ENCODE assay signal across 9 mouse cellular contexts in the genomic region with DNA sequence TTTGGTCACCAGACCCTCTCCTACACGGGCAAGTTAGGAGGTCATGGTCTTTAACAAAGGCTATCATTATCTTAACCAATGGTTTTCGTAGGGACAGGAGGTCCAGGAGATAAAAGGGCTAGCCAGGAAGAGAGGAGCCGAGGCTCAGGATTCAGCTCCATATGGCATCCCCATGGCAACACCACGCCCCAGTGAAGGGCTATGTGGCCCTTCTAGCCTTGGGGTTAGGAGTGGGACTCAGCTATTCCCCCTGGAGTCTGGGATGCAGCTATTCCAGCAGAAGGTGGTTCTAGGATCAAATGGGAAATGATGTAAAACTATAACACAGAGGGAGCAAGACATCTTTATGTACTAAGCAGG.
DNase-seq lines count a peak whose midpoint lies in the region; ATAC-seq and TF ChIP-seq lines count a peak whose summit lies in the region.
"Had no signal": no experiment of that assay in that cellular context is flagged by ENCODE, and none has a peak within 500 bp of the region (broad histone marks: within the 10 kb centered on the region; RNA-seq: fewer than 3 reads in every experiment).

No protein-coding gene starts in this region.

- H3K4me3 ChIP-seq in hindbrain, embryonic 11.5 days (ENCODE audit: low read depth, low read length), result no peak overlapping the region
- no peak overlapping the region for H3K4me3 ChIP-seq in hindbrain, embryonic 10.5 days
- H3K4me3 ChIP-seq in hindbrain, embryonic 14.5 days (replicated peaks; ENCODE audit: low read length), result no peak overlapping the region
- no peak overlapping the region for H3K4me3 ChIP-seq in midbrain, embryonic 13.5 days (replicated peaks)
- no peak overlapping the region for H3K4me3 ChIP-seq in kidney, adult 2 months (ENCODE audit: insufficient read depth, low read depth, low read length)
- H3K4me3 ChIP-seq: stomach, embryonic 15.5 days had no signal

- peak; percentile 36 for ATAC-seq in hindbrain, embryonic 11.5 days (ENCODE audit: low FRiP score)
- peak; percentile 33 for ATAC-seq in erythroid progenitor cell, adult 5-6 weeks (replicated peaks; ENCODE audit: low FRiP score, poor library complexity, severe bottlenecking)
- 0 out of 2 replicates have a peak, but pooled peaks have one; percentile 10 for ATAC-seq in hindbrain, embryonic 14.5 days (ENCODE audit: low FRiP score)
- peak; percentile 63; the same call in 1 of the 2 replicates for ATAC-seq in midbrain, embryonic 13.5 days

- DNase-seq in hindbrain, embryonic 11.5 days (ENCODE audit: low spot score), result no peak
- no peak for DNase-seq in hindbrain, embryonic 10.5 days (ENCODE audit: low spot score)
- DNase-seq in hindbrain, embryonic 14.5 days (ENCODE audit: low spot score), result no peak
- no peak for DNase-seq in heart, postnatal 4 days
- no peak for DNase-seq in kidney, adult 2 months
- no peak for DNase-seq in thymus, postnatal 25 days

- H3K27me3 ChIP-seq in hindbrain, embryonic 11.5 days (ENCODE audit: control insufficient read depth, insufficient read depth, low read length), result no peaks in the 10 kb centered on the region
- 0 out of 2 replicates have a peak, but pooled peaks cover 5% of the 10 kb centered on the region for H3K27me3 ChIP-seq in hindbrain, embryonic 10.5 days (ENCODE audit: insufficient read depth, poor library complexity, severe bottlenecking)
- H3K27me3 ChIP-seq in hindbrain, embryonic 14.5 days (ENCODE audit: control insufficient read depth, insufficient read depth, low read length), result no peaks in the 10 kb centered on the region
- H3K27me3 ChIP-seq in midbrain, embryonic 13.5 days, result peaks cover 11% of the 10 kb centered on the region
- no peaks in the 10 kb centered on the region for H3K27me3 ChIP-seq in kidney, adult 2 months (replicated peaks; ENCODE audit: control insufficient read depth, insufficient read depth, low read length)
- H3K27me3 ChIP-seq: stomach, embryonic 15.5 days had no signal

- H3K9ac ChIP-seq in hindbrain, embryonic 11.5 days (ENCODE audit: low read depth, low read length), result no peak overlapping the region; the same call in 1 of the 2 replicates
- no peak overlapping the region for H3K9ac ChIP-seq in hindbrain, embryonic 14.5 days
- H3K9ac ChIP-seq in midbrain, embryonic 13.5 days (replicated peaks), result no peak overlapping the region
- H3K9ac ChIP-seq: stomach, embryonic 15.5 days had no signal

- H3K9me3 ChIP-seq in hindbrain, embryonic 11.5 days (ENCODE audit: control insufficient read depth, low read length), result no peaks in the 10 kb centered on the region
- peaks cover 11% of the 10 kb centered on the region for H3K9me3 ChIP-seq in hindbrain, embryonic 10.5 days
- 0 out of 2 replicates have a peak, but pooled peaks cover 6% of the 10 kb centered on the region for H3K9me3 ChIP-seq in hindbrain, embryonic 14.5 days (ENCODE audit: control insufficient read depth, low read length)
- H3K9me3 ChIP-seq in midbrain, embryonic 13.5 days, result no peaks in the 10 kb centered on the region
- H3K9me3 ChIP-seq: stomach, embryonic 15.5 days had no signal

- TF ChIP-seq CTCF in kidney, adult 2 months (conservative IDR thresholded peaks at IDR 0.05; ENCODE audit: insufficient read depth, insufficient read length, low read depth, low read length), result no peak

- H3K4me2 ChIP-seq in hindbrain, embryonic 11.5 days (replicated peaks; ENCODE audit: low read depth, low read length), result no peak overlapping the region
- no peak overlapping the region for H3K4me2 ChIP-seq in hindbrain, embryonic 14.5 days (replicated peaks)
- H3K4me2 ChIP-seq in midbrain, embryonic 13.5 days (replicated peaks), result no peak overlapping the region
- H3K4me2 ChIP-seq: stomach, embryonic 15.5 days had no signal

- no peak overlapping the region for H3K27ac ChIP-seq in hindbrain, embryonic 11.5 days (ENCODE audit: low read depth, low read length)
- H3K27ac ChIP-seq in hindbrain, embryonic 10.5 days, result no peak overlapping the region
- no peak overlapping the region for H3K27ac ChIP-seq in hindbrain, embryonic 14.5 days
- H3K27ac ChIP-seq in midbrain, embryonic 13.5 days, result no peak overlapping the region
- no peak overlapping the region for H3K27ac ChIP-seq in kidney, adult 2 months (ENCODE audit: insufficient read depth, low read depth, low read length)
- H3K27ac ChIP-seq: stomach, embryonic 15.5 days had no signal

- no peak for TF ChIP-seq POLR2A in kidney, adult 2 months (IDR thresholded peaks at IDR 0.05; ENCODE audit: low read depth, low read length)

- H3K4me1 ChIP-seq in hindbrain, embryonic 11.5 days (replicated peaks; ENCODE audit: control insufficient read depth, insufficient read depth, low read length), result 0 out of 2 replicates have a peak, but pooled peaks cover 2% of the 10 kb centered on the region
- H3K4me1 ChIP-seq in hindbrain, embryonic 10.5 days (replicated peaks), result peaks cover 12% of the 10 kb centered on the region
- no peaks in the 10 kb centered on the region for H3K4me1 ChIP-seq in hindbrain, embryonic 14.5 days (replicated peaks; ENCODE audit: control insufficient read depth, insufficient read depth, low read length)
- H3K4me1 ChIP-seq in midbrain, embryonic 13.5 days (replicated peaks), result peaks cover 10% of the 10 kb centered on the region; the same call in 1 of the 2 replicates
- H3K4me1 ChIP-seq in kidney, adult 2 months (ENCODE audit: control insufficient read depth, insufficient read depth, low read length), result no peaks in the 10 kb centered on the region
- H3K4me1 ChIP-seq: stomach, embryonic 15.5 days had no signal

- H3K36me3 ChIP-seq in hindbrain, embryonic 11.5 days (ENCODE audit: control insufficient read depth, insufficient read depth, low read length), result no peaks in the 10 kb centered on the region
- no peaks in the 10 kb centered on the region for H3K36me3 ChIP-seq in hindbrain, embryonic 10.5 days
- H3K36me3 ChIP-seq in hindbrain, embryonic 14.5 days (replicated peaks; ENCODE audit: control insufficient read depth, insufficient read depth), result no peaks in the 10 kb centered on the region
- H3K36me3 ChIP-seq in midbrain, embryonic 13.5 days, result no peaks in the 10 kb centered on the region
- no peaks in the 10 kb centered on the region for H3K36me3 ChIP-seq in kidney, adult 2 months (ENCODE audit: control insufficient read depth, insufficient read depth, low read length)
- H3K36me3 ChIP-seq: stomach, embryonic 15.5 days had no signal

- 5% methylated on average over 4 of the region's 4 CpGs for WGBS in hindbrain, embryonic 11.5 days
- WGBS in hindbrain, embryonic 10.5 days, result 5% methylated on average over 4 of the region's 4 CpGs
- 12% methylated on average over 4 of the region's 4 CpGs for WGBS in hindbrain, embryonic 14.5 days
- 9% methylated on average over 4 of the region's 4 CpGs for WGBS in midbrain, embryonic 13.5 days
- 40% methylated on average over 4 of the region's 4 CpGs for WGBS in kidney, adult 2 months

Comparison
In these comparisons a context has a peak if more than half of its experiments do, and no peak if none do; other contexts are left out.
1. ATAC-seq: peak in every context shown above with its lines; median percentile 63 in midbrain, embryonic 13.5 days; 36 in hindbrain, embryonic 11.5 days; 33 in erythroid progenitor cell, adult 5-6 weeks; 10 in hindbrain, embryonic 14.5 days.